Mouse (Mus musculus) testis, postnatal 10 days (tissue): Measurements from ENCODE around the gene Tmem191c.
A peak's percentile ranks its signal among the peaks of the same experiment; 100 is the strongest.
"Not testable (repeated sequence)": the region's sequence is repeated elsewhere in the genome, so short reads cannot be mapped to it uniquely, and the experiment has no call there.

ENCODE experiments used
- DNase-seq: peaks from one replicate; pipeline ENCODE4 v3.0.0; 2021; ENCODE audit warnings: low spot score

The Tmem191c gene

DNA sequence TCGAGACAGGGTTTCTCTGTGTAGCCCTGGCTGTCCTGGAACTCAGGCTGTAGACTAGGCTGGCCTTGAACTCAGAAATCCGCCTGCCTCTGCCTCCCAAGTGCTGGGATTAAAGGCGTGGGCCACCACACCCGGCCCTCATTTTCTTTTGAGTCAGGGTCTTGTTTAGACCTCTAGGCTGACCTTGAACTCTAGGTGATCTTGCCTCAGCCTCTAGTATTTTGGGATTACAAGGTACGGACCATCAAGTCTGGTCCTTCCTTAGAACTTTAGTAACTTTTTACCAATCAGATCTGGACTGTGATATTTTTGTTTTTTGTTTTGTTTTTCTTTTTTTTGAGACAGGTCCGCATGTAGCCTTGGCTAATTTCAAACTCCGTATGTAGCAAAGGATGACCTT, at the start of gene Tmem191c:
Gene Tmem191c, plus strand, starts transcription at position 357 of the 400 bp plus-strand sequence.
- DNase-seq: no peak

DNA sequence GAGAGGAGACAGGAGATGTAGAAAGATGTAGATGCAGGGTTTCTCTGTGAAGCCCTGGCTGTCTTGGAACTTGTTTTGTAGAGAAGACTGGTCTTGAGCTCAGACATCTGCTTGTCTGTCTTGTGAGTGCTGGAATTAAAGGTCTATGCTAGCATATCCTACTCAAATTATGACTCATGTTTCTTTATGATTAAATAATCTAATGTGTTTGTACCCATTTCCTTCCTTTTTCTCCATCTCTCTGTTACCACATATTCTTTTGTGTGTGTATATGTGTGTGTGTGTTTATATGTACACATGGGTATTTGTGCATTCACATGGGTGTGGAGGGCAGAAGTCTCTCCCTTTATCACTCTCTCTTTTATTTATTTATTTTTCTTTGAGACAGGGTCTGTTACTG, 49.4 kb upstream of the Tmem191c start:
- no peak for DNase-seq

DNA sequence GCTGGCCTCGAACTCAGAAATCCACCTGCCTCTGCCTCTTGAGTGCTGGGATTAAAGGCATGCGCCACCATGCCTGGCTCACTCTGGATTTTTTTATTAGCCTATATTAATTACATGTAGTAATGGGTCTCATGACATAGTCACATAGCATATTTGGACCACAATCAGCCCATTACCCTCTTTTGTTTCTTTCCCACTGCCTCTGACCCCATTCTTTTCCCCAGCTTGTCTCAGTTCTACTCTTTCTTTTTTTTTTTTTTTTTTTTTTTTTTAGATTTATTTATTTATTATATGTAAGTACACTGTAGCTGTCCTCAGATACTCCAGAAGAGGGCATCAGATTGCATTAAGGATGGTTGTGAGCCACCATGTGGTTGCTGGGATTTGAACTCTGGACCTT, 44.4 kb upstream of the Tmem191c start:
- not testable (repeated sequence) for DNase-seq

DNA sequence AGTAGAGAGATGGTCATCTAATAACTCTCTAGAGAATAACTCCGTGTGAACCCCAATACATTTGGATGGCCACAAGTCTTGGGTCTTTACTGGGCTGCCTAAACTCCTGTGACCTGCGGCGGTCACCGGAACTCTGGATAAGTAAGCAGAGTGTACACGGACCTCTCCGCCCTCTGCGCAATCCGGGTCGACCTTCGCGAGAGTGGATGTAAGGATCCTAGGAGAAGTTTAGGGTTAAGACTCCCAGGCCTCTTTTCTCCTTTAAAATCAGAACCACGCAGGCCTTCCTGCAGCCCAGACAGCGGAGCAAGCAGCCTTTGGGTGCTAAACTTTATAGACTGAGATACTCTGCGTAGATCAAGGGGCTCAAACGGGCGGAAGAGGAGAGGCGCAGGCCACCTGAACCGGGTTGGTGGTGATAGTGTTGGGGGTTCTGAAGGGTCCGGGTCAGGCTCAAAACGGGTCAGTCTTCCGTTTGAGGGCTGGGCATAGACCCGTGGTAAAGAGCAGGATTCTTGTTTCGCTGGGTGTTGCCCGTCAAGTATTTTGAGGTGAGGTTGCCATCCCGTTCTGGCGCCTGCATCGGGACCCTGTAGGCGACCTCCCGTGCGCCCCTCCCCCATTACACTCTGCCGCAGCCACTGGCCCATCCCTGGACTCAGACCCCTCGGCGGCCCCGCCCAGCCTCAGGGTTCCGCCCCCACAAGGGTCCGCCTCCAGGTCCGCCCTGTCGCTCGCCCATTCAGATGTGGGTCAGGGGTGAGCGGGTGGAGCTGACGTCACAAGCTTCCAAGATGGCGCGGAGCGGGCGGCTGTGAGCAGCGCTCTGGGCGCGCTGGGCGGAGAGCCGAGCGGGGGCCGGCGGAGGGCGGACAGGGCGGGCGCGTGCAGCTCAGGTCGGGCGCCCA, 42.8 kb upstream of the Tmem191c start, which contains the start of gene Hic2:
Gene Hic2, plus strand, starts transcription at position 779 of the 908 bp plus-strand sequence.
- peak; percentile 96 for DNase-seq

DNA sequence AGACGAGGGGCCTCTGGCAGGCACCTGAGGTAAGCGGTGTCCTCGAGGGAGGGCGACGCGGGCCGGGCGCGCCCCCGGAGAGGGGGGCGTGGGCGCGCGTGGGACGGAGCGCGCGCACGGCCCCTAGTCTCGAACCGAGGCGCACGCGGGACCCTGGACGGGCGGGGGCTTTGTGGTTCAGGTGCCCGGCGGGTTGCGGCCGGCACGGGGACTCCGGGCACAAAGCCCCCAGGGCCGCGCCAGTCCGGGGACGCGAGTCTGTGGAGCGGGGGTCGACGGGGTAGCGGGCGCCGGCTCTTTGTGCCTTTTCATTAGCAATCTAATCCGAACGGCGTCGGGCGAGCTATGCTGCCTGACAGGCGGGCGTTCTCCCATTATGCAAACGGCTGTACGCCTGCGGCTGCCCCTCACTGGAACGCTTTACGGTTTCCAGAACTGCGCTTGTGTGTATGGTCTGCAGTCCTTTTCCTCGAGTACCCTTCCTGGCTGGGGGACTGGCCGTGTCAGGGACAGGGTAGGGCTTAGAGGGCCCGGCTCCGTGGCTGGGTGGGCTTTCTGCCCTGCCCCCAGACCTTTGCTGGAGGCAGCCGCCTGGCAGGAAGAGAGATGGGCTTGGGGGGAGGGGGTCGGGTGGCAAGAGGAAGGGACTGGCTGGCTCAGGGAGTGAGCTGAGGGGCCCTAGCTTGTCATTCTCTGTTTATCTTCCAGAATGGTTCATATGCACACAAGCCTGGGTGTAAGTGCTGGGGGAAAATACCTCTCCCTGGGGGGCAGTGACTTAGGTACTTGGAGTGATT, 42.0 kb upstream of the Tmem191c start:
- DNase-seq: peak; percentile 71

DNA sequence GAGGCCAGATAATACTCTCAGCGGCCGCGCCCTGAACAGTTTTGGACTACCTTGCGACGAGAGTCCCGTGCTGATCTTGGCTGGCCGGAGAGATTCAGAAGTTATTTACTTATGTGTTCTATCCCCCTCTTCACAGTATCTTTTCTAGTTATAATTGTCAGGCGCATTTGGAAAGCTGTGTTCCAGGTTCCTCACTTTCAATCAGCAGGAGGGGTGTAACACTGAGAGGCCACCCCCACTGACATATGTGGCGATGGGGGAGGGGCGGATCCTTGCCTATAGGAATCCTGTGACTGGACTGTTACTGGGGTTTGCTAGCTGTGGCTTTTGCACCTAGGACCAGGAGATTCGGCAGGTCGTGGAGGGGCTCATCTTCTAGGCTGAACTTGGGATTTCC, 41.4 kb upstream of the Tmem191c start:
- peak; percentile 71 for DNase-seq

DNA sequence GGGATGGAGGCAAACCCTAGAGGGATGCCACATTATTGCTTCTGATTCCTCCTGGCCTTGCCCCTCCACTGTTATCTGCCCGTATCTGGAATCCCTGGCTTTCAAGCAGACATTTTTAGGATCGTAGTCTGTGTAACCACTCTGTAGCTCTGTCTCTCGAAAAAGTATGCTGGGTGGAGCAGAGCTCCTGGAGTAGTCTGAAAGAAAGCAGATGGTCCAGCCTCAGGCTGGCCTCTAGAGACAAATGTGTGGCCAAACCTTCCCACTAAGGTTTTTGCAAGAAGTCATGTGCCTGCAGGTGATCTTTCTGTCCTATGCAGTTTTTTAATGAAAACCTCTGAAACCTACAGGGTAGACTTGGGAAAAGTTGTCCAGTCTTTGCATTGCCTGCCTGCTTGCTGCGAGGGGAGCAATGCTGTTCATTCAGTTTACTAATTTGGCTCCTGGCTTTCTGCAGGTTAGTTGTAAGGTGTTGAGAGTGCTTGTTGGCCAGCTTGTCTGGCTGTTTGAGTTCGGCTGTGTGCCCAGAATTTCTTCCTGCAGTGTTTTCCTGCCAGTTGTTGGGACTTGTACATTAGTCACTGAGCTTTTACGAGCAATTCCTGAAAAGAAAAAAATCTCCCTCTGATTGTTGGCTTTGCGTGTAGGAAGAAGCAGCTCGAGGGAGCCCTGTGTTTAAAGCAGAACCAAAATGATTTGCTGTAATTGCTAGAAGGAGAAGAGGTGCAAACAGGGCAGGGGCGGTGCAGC, 40.8 kb upstream of the Tmem191c start:
- no peak for DNase-seq

DNA sequence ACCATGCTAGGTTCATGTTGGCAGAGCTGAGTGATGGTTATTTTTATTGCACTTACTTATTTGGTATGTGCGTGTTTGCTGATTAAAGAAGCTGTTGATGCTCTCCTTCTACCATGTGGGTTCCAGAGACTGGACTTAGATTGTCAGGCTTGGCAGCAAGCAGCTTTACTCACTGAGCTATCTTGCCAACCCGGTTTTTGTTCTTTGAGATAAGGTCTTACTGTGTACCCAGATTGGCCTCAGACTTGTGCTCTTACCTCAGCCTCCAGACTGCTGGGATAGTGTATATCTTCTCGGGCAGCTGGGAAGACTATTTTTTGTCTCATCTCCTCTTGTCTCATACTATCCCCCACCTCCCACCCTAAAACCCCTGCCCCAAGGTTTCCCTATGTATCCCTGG, 38.2 kb upstream of the Tmem191c start:
- DNase-seq: no peak

DNA sequence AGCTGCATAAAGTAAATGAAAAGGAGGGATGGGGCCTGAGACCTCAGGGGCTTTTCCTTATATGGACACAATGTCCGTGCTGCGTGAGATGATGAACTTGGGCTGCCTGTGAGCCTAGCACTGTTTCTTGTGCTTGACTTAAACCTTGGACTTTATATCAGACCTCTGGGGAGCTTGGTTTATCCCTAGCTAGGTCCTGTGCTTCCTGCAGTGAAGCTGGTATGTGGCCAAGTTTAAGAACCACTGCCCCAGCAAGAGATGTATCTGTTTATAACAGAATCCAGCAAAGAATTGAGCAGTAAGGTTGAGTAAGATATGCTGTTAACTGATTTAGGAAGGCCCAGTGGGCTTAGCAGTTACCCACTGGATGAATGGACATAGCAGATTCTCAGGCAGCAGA, 36.5 kb upstream of the Tmem191c start:
- no peak for DNase-seq

DNA sequence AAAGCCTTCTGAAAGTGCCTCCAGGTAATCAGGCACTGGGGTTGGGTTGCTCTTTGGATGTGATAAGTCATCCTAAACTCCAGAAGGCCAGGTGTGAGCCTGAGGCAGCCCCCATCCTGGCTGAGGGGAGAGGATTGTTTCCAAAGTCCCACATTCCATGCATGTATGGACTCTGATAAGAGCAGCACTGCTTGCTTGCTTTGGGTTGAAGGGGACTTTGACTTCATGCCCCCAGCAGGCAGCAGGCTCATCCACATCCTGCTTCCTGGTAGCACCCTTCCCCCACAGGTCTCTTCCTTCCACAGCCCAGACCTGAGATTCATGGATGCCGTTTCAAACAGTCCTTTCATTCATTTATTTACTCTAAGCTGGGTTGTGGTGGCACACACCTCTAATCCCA, 32.1 kb upstream of the Tmem191c start:
- DNase-seq: no peak

DNA sequence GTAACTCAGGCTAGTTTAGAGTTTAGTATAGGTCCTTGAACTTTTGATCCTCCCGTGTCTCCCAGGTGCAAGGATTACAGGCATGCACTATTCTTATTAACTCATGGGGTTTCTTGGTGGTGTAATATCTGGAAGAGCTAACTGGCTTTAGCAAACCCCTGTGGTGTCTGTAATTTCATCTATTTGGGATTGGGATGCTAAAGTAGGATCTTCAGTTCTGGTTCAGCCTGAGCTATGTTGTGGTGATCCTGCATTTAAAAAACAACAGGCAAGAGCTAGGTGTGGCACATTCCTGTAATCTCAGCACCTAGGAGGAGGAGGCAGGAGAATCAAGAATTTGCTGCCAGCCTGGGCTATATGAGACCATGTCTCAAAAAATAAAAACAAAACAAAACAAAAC, 30.9 kb upstream of the Tmem191c start:
- DNase-seq: no peak

DNA sequence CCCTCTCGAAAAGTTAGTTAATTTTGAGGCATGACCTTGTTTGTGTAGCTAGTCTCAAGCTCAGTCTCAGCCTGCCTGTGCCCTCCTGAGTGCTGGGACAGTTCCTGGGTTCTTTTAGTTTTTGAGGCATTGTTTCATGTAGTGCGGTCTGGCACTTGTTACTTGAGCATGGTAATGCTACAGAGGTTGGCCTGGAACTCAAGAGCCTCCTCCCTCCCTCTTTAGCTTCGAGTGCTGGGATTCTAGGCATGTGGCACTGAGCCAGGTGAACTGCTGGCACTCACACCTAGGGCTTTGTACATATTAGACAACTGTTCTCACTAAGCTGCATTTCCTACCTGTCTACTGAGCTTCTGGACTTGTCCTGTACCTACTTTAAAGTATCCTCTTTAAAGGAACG, 28.1 kb upstream of the Tmem191c start:
- no peak for DNase-seq

DNA sequence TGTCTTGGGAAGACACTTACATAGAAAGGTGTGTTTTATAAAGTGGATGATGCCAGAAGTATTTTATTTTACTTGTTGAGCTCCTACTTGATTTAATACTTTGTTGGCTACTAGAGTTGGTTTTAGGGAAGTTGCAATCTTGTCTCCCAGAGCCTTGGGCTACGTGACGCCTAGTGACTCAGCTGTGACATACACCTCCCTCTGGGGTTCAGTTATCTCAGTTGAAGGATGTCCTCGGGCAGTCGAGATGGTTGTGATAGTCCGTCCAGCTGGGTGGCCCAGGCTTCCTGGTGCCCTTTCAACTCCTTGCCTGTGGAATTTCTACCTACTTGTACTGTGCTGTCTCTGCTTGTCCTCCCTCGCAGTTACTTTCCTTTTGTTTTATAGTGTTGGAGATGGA, 26.7 kb upstream of the Tmem191c start:
- no peak for DNase-seq

DNA sequence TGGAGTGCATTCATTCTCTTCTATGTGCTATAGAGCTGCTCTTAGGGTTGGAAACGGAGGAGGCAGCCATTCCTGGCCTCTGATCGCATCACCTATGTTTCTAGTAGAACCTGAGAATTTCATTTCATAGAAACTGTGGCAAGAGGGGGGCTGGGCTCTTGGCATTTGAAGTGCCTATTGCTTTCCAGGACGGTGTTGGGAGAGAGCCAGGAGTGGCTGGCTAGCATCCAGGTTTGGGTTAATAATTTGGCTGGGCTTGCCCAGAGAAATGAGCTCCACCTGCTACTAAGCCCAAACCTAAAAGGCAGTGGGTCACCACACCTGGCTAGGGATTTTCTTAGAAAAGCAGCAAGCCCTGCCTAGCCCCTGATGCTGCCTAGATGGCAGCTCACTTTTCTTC, 24.3 kb upstream of the Tmem191c start:
- DNase-seq: peak; percentile 70

DNA sequence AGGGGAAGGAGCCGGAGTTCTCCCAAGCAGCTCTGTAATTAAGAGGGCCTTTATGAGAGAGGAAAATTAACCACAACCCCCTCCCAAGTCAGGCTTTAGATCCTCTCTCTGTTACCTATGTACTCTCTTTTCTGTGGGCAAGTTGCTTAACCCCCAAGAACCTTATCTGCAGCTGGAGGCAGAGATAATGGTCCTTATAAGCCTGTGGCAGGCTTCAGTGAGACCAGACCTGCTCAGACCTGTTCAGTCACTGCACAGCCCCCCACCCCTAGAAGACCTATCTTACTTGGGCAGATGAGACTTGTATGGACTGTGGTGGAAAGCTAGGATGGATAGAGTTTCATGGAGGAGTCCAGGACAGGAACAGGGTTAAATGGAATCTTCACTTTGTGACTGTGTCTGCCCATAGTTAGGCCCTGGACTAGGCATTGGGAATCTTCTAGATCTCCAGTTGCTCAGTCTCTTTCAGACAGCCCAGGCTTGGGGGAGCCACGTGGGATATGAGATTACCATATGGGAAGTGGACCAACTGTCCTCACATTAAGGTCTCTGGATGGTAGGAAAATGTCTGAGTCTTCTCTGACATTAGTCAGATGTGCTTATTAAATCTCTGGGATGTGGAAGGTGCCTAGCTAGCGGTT, 23.7 kb upstream of the Tmem191c start:
- no peak for DNase-seq

DNA sequence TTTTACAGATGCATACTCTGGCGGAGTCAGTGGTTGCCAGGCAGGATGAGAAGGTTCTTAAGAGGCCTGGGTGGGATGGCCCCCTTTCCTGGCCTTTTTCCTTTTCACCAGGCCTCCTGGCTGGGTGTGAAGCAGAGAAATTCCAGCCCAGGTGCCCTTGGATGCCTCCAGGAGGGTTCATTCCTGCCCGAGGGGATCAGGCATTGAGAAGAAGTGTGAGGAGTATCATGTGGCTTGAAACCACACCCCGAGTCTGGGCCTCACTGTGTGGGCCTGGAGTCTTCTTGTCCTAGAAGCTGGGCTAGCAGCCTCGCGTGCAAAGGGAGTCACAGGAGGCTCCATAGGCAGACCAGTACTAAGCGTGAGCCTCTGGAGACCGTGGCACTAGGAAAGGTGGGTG, 23.0 kb upstream of the Tmem191c start:
- no peak for DNase-seq

DNA sequence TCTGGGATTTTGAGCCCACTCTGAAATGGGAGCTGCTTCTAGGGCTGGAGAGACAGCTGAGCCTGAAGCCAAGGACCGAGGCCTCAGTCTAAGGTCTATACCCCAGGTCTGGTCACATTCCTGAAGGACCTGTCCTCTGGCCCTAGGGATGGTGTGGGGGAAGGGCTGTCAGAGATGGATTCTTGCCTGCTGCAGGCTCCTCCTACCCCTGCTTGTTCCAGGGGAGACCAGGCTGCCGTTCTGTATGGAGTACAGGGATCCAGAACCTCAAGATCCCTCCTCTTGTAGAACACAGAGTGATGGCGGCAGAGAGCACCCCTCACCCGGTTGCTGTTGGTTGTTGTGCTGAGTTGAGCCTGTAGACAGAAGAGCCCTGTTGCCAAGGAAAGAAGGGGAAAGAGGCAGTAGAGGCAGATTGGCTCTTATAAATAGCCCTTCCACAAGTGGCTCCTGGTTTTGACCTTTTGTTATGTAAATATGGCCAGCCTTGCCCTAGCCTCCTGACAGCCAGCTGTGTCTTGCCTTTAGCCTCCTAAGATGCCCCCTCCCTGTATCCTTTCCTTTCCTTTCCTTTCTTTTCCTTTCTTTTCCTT, 21.8 kb upstream of the Tmem191c start:
- no peak for DNase-seq

DNA sequence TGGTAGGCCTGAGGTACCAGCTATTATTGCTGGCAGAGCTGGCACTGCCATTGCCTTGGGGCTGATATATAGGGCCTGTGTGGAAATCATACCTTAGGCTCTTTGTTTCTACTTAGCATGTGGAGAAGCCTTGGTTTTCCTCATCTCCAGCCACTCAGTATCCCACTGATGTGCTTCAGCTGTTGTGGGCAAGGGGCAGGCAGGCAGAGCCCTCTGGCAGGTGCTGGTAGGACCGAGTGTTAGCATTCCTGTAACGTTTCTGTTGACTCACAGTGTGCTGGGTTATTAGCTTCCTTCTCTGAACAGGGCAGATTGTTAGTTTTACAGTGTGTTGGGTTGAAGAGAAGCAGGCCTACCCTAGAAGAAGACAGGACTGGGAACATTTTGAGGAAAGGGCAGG, 20.6 kb upstream of the Tmem191c start:
- no peak for DNase-seq

DNA sequence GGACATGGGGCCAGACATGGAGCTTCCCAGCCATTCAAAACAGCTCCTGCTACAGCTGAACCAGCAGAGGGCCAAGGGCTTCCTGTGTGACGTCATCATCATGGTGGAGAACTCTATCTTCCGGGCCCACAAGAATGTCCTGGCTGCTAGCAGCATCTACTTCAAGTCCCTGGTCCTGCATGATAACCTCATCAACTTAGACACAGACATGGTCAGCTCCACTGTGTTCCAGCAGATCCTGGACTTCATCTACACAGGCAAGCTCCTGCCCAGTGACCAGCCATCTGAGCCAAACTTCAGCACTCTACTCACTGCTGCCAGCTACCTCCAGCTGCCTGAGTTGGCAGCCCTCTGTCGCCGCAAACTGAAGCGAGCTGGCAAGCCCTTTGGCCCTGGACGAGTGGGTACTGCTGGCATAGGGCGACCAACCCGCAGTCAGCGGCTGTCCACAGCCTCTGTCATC, 18.5 kb upstream of the Tmem191c start:
- DNase-seq: no peak

DNA sequence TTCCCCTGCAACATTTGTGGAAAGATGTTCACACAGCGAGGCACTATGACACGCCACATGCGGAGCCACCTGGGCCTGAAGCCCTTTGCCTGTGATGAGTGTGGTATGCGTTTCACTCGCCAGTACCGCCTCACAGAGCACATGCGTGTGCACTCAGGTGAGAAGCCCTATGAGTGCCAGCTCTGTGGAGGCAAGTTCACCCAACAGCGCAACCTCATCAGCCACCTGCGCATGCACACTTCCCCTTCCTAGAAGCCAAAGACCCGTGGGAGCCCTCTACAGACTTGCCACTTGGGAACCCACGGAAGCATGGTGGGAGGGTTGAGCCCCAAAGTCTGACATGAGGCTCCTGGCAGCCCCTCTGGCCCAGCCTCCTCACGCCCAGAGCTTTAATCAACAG, 17.0 kb upstream of the Tmem191c start:
- no peak for DNase-seq

DNA sequence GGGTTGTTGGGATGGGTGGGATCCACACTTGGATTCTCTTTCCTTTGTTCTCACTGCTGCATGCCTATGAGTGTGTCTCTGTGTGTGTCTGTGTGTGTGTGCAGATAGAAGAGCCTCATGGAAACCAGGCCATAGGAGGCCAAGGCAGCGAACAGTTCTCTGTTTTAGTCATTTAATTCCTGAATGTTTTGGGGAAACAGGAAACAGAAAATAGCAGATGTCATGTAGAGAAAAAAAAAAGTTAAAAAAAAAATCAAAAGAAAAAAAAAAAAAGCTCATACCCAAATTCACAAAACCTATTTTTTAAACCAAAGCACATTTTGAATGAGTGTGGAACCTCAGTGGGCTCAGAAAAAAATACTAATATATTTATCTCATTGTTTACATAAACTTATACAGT, 14.5 kb upstream of the Tmem191c start:
- DNase-seq: no peak
